Mouse (Mus musculus): ENCODE data around the gene Cyp8b1. TPM values are rescaled to one million over a fixed set of nuclear protein-coding genes. Genes with fewer than 3 reads are reported as not detected.
A peak's percentile ranks its signal among the peaks of the same experiment; 100 is the strongest.

The Cyp8b1 gene
- polyA plus RNA-seq, 1 experiment from 2014 or later: not detected

DNA sequence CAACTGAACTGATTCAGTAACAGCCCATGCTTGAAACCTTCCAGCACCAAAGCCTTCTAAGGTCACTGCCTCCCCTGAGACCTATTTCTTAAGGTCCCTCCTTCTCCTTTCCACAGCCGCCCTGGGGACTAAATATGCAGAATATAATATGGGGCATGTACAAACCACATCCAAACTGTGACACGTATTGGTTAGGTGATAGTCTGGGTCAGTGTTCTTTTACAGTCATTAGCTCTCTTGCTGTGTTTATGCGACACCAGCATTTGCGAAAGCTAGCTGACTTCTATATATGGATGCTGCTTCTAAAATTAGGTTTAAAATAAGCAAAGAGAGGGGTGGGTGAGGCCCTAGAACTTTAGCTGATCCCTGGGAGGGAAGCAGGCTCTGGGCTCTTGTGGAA, 19.3 kb downstream of the Cyp8b1 start:
- Histone ChIP-seq H3K4me1 (no peaks in the 10 kb centered on the region), H3K9me3 (no peaks in the 10 kb centered on the region), H3K4me3 (no peak overlapping the region), H3K27me3 (ENCODE audit: poor library complexity, severe bottlenecking) (no peaks in the 10 kb centered on the region), H3K36me3 (replicated peaks) (no peaks in the 10 kb centered on the region), H3K27ac (no peak overlapping the region)
- WGBS: 88% methylated on average over 4 of the region's 4 CpGs
- DNase-seq (ENCODE audit: extremely low spot score, low spot score): no peak

DNA sequence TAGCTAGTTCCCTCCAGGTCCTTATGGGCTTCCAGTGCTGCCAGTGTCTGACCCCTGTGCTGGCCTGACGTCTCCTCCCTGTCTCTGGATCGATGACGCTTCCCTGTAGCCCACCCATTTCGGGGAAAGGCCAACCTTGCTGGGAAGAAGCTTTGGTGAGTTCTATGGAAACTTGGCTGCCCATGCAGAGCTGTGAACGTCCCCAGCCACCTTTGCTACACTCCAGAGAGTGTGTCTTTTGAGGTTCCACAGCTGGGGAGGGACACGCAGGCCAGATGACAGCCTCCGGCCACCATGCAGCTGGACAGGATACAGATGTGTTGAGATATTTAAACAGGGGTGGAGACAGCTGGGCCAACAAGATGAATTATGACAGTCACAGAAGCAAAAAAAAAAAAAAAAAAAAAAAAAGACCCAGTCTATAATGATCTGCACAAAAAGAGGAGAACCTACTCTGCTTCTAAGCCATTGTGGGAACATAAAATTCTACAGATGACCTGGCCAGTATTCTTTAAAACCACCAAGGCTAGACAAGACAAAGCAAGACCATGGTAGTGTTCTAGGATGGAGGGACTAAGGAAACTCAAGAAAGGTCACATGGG, 20.6 kb downstream of the Cyp8b1 start:
- 79% methylated on average over 7 of the region's 7 CpGs for WGBS
- Histone ChIP-seq H3K9me3 (no peaks in the 10 kb centered on the region), H3K4me3 (no peak overlapping the region), H3K4me1 (peaks cover 9% of the 10 kb centered on the region), H3K36me3 (replicated peaks) (no peaks in the 10 kb centered on the region), H3K27me3 (ENCODE audit: poor library complexity, severe bottlenecking) (no peaks in the 10 kb centered on the region), H3K27ac (no peak overlapping the region)
- no peak for DNase-seq (ENCODE audit: extremely low spot score, low spot score)

DNA sequence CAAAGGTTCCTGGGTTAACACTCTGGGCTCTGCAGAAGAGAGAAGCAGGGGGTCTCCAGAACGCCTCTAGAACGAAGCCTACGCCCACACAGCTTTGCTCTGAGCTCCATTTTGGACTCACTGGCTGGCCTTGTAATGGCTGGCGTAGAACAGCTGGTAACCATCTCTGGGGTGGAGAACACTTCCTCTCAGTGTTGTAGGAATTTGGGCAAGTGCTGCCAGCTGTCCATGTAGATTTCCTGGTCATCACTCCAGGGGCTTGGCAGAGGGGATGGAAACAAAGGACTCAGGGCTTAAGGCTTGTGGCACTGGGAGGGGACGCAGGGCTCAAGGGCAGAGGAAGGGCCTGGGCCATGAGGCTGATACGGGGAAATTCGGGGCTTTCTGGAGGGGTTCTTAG, 21.7 kb downstream of the Cyp8b1 start:
- peaks cover 13% of the 10 kb centered on the region for H3K4me1 ChIP-seq
- DNase-seq (ENCODE audit: extremely low spot score, low spot score): no peak
- no peaks in the 10 kb centered on the region for H3K36me3 ChIP-seq (replicated peaks)
- no peaks in the 10 kb centered on the region for H3K27me3 ChIP-seq (ENCODE audit: poor library complexity, severe bottlenecking)
- H3K9me3 ChIP-seq: no peaks in the 10 kb centered on the region
- 82% methylated on average over 7 of the region's 7 CpGs for WGBS
- no peak overlapping the region for H3K27ac ChIP-seq
- H3K4me3 ChIP-seq: no peak overlapping the region

DNA sequence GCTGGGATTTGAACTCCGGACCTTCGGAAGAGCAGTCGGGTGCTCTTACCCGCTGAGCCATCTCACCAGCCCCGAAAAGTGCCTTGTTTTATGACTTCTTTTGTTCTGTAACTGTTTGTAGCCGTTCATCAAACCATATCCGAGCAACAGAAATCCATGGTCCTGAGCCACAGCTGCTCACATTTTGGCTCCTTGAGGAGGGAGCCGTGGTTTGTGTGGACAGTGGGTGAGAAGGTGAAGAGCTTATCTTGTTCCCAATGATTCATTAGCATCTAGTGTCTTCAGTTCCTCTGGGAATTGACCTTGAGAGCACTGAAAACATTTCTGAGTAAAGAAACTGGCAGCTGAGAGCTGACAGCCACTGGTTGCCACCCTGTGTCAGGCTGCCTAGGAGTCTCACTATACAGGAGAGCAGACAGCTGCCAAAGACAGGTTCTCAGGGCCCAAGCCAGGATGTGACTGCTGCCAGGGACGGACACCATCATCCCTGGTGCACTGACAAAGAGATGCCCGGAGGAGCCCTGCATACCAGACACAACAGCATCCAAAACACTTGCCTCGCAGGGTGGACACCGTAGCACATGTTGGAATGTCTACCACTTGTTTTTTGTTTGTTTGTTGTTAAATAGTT, 23.9 kb downstream of the Cyp8b1 start:
- no peaks in the 10 kb centered on the region for H3K27me3 ChIP-seq (ENCODE audit: poor library complexity, severe bottlenecking)
- WGBS: 91% methylated on average over 12 of the region's 12 CpGs
- no peak overlapping the region for H3K4me3 ChIP-seq
- H3K27ac ChIP-seq: no peak overlapping the region
- no peaks in the 10 kb centered on the region for H3K9me3 ChIP-seq
- DNase-seq (ENCODE audit: extremely low spot score, low spot score): no peak
- H3K4me1 ChIP-seq: peaks cover 13% of the 10 kb centered on the region
- H3K36me3 ChIP-seq (replicated peaks): no peaks in the 10 kb centered on the region

DNA sequence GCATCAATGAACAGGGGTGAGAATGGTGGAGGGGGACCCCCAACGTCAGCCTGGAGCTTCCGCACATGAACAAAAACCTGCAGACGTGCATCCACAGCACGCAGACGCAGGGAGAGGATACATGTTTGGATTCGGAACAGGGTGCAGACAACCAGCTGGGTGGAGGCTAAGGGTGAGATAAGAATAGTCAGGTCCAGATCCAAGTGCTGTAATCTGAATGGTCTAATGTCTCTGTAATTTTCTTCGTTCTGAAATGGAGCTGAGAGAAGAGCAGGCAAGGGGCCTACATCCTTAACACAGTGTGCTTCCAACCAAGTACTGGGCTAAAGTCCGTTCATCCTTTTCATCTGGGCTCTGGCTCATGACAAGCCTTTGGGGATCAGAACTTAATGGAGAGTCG, 24.8 kb downstream of the Cyp8b1 start:
- no peak overlapping the region for H3K27ac ChIP-seq
- H3K4me1 ChIP-seq: peaks cover 13% of the 10 kb centered on the region
- H3K27me3 ChIP-seq (ENCODE audit: poor library complexity, severe bottlenecking): no peaks in the 10 kb centered on the region
- no peak overlapping the region for H3K4me3 ChIP-seq
- no peaks in the 10 kb centered on the region for H3K9me3 ChIP-seq
- no peak for DNase-seq (ENCODE audit: extremely low spot score, low spot score)
- no peaks in the 10 kb centered on the region for H3K36me3 ChIP-seq (replicated peaks)
- WGBS: 92% methylated on average over 9 of the region's 9 CpGs

DNA sequence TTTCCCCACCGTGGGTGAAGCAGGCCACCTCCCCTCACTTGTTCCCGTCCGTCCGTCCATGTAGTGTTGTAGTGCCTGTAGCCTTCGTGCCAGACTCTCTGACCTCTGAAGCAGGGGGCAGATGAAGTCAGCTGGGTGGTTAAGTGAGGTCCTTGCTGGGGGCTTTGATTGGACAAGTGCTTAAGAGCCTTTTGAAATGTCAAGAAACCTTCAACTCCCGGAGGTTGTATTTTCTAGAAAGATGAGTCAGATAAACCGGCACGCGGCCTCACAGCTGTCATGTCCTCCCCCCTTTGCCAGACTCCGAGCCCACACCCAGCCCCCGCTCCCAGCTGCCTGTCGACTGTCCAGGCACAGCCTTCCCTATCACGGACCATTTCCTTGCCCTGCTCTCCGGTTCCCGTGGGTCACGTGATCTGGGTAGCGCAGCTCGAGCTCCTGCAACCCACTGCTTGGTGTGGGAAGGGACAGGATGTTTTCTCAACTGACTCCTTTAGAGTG, 25.6 kb downstream of the Cyp8b1 start:
- WGBS: 61% methylated on average over 18 of the region's 18 CpGs
- DNase-seq (ENCODE audit: extremely low spot score, low spot score): no peak
- Histone ChIP-seq H3K27ac (no peak overlapping the region), H3K4me3 (no peak overlapping the region), H3K36me3 (replicated peaks) (no peaks in the 10 kb centered on the region), H3K27me3 (ENCODE audit: poor library complexity, severe bottlenecking) (no peaks in the 10 kb centered on the region), H3K9me3 (no peaks in the 10 kb centered on the region), H3K4me1 (peaks cover 13% of the 10 kb centered on the region)

DNA sequence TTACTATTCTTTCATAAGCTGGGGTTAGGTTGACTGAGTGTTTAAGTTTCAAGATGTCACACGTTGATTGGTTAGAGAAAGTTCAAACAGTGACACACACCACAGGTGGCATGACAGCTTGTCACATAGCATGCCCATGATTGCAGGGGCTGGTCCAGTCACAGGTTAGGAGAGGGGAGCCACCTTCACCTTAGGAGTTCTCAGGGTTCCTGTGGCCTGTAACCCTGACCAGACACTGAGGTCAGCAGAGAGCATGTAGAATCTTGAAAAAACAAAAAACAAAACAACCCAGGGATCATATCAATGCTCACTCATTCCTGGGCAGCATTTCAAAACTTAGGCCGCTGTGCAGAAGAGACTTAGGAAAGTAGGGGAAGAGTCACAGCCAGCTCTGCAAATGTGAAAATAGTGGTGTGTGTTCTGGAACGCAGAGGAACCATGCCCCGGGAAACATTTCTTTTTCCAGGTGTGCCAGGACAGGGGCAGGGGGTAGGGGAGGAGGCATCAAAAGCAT, 26.1 kb downstream of the Cyp8b1 start:
- Histone ChIP-seq H3K4me3 (no peak overlapping the region), H3K27ac (no peak overlapping the region)
- WGBS: 90% methylated on average over 4 of the region's 4 CpGs

DNA sequence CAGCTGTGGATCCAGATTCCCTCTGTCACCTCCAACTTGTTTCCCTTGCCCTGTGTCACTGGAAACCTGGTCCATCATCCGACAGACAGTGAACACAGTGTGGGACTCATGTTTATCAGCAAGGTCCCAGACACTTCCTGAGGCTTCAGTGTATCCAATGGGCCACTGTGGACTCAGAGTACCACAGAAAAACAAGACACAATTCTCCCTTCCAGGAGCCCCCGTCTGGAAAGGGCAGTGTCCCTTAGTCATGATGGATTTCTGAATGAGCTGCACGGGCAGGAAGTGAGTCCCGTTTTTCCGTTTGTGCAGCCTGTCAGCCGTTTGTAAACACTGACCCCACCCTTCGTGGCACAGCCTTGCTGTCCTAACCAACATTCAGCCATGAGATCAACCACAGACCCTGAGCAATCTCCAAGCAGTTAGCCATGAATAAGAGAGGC, 34.1 kb downstream of the Cyp8b1 start:
- Histone ChIP-seq H3K4me1 (peaks cover 6% of the 10 kb centered on the region), H3K9me3 (no peaks in the 10 kb centered on the region), H3K27ac (no peak overlapping the region), H3K27me3 (ENCODE audit: poor library complexity, severe bottlenecking) (no peaks in the 10 kb centered on the region), H3K36me3 (replicated peaks) (no peaks in the 10 kb centered on the region), H3K4me3 (no peak overlapping the region)
- 83% methylated on average over 7 of the region's 7 CpGs for WGBS
- DNase-seq (ENCODE audit: extremely low spot score, low spot score): no peak

More for the DNA sequence above, 26.1 kb downstream of the Cyp8b1 start:
- no peak for DNase-seq (ENCODE audit: extremely low spot score, low spot score)
- Histone ChIP-seq H3K4me1 (peaks cover 13% of the 10 kb centered on the region), H3K36me3 (replicated peaks) (no peaks in the 10 kb centered on the region), H3K9me3 (no peaks in the 10 kb centered on the region), H3K27me3 (ENCODE audit: poor library complexity, severe bottlenecking) (no peaks in the 10 kb centered on the region)

DNA sequence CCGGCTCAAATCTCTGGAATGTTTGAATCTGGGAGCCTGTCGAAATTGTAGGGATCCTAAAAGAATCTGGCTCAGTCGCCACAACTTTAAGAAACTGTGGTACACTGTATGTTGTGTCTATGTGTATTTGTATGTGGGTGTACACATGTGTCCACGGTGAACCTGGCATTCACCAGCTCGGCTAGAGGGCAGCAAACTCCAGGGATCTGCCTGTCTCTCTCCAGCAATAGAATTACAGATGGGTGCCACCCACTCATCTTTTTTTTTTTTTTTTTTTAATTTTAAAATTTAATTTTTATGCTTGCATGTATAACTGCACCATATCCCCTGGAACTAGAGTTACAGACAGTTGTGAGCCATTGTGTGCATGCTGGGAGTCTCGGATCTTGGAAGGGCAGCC, 34.8 kb downstream of the Cyp8b1 start:
- Histone ChIP-seq H3K4me3 (no peak overlapping the region), H3K9me3 (no peaks in the 10 kb centered on the region), H3K27me3 (ENCODE audit: poor library complexity, severe bottlenecking) (no peaks in the 10 kb centered on the region), H3K4me1 (peaks cover 6% of the 10 kb centered on the region), H3K36me3 (replicated peaks) (no peaks in the 10 kb centered on the region), H3K27ac (no peak overlapping the region)
- DNase-seq (ENCODE audit: extremely low spot score, low spot score): no peak
- WGBS: 82% methylated on average over 6 of the region's 6 CpGs

DNA sequence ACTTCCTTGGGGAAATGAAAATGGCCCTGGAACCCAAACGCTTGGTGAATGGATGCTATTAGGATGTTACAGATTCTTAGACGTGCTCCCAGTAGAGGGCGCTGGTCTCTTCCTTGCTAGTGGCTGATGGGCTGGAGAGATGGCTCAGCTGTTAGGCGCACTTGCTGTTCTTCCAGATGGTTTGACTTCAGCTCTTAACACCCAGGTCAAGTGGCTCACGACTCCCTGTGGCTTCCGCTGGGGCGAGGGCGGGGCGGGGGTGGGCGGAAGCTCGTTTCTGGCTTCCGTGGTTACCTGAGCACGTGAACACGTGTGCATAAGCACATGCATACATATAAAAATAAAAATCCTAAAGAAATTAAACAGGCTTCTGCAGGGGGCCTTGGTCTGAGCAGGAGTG, 35.3 kb downstream of the Cyp8b1 start:
- Histone ChIP-seq H3K27ac (no peak overlapping the region), H3K36me3 (replicated peaks) (no peaks in the 10 kb centered on the region), H3K27me3 (ENCODE audit: poor library complexity, severe bottlenecking) (no peaks in the 10 kb centered on the region), H3K9me3 (no peaks in the 10 kb centered on the region), H3K4me1 (peaks cover 6% of the 10 kb centered on the region), H3K4me3 (no peak overlapping the region)
- DNase-seq (ENCODE audit: extremely low spot score, low spot score): peak; percentile 56
- 25% methylated on average over 14 of the region's 14 CpGs for WGBS

DNA sequence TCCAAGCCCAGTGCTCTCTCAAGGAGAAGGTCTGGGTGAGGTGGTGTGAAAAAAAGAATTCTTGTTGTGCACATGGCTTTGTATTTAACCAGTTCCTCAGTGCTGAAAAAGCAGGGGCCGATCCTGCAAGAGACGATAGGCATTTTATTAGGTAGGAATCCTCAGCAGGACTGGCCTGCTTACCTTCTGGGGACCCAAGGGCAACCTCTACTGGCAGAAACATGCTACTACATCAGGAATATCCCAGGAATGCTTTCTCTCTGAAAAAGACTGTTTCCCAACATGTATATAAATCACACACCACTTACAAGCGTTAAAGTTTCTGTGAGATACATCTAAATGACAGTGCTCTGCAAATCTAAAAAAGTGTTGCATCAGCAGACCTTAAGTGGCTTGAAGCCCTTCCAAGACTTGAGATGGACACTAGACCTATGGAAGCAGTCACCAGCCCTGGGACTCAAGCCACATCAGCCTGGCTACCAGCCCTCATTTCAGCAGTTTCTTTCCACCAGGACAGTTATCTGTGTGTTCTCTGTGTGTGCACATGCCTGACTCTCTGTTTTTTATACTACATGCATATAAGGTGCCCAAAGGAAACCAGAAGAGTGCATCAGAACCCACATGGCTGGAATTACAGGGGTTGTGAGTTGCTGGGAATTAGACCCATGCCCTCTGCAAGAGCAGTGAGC, 38.9 kb downstream of the Cyp8b1 start:
- no peaks in the 10 kb centered on the region for H3K36me3 ChIP-seq (replicated peaks)
- DNase-seq (ENCODE audit: extremely low spot score, low spot score): peak; percentile 51
- 26% methylated on average over 3 of the region's 3 CpGs for WGBS

DNA sequence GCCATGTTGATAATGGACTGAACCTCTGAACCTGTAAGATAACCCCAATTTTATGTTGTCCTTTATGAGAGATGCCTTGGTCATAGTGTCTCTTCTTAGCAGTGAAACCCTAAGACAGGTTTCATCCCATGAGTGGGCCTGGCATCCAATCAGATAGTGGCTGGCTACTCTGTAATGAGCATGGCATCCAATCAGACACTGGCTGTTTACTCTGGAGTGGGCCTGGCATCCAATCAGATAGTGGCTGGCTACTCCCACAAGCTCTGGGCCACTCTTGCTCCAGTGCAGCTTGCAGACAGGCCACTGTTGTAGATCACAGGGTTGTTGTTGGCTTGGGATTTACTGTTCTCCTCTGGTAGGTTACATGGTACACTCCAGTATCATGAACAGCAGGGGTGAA, 42.5 kb downstream of the Cyp8b1 start:
- Histone ChIP-seq H3K36me3 (replicated peaks) (no peaks in the 10 kb centered on the region), H3K4me3 (no peak overlapping the region), H3K27ac (no peak overlapping the region), H3K9me3 (no peaks in the 10 kb centered on the region), H3K27me3 (ENCODE audit: poor library complexity, severe bottlenecking) (no peaks in the 10 kb centered on the region), H3K4me1 (no peaks in the 10 kb centered on the region; the same call in 1 of the 2 replicates)
- DNase-seq (ENCODE audit: extremely low spot score, low spot score): no peak

More for the DNA sequence above, 38.9 kb downstream of the Cyp8b1 start:
- Histone ChIP-seq H3K4me1 (peaks cover 6% of the 10 kb centered on the region), H3K27me3 (ENCODE audit: poor library complexity, severe bottlenecking) (no peaks in the 10 kb centered on the region), H3K27ac (no peak overlapping the region), H3K9me3 (no peaks in the 10 kb centered on the region), H3K4me3 (no peak overlapping the region)

Data from forebrain, embryonic 10.5 days (tissue).